Mouse (Mus musculus): ENCODE results near the gene Mrpl27.
"Not testable (repeated sequence)": the region's sequence is repeated elsewhere in the genome, so short reads cannot be mapped to it uniquely, and the experiment has no call there.

Mrpl27 gene

GRCm38 (mm10) chr11:94674984-94675383 is 21.4 kb downstream of the Mrpl27 start:
- no peak for DNase-seq (ENCODE audit: low read depth)

GRCm38 (mm10) chr11:94675446-94675845 is 21.9 kb downstream of the Mrpl27 start:
- DNase-seq (ENCODE audit: low read depth) = no peak

- DNase-seq (ENCODE audit: low read depth) = no peak
Measured at GRCm38 (mm10) chr11:94676308-94676707, 22.7 kb downstream of the Mrpl27 start.

- peak; percentile 97 for DNase-seq (ENCODE audit: low read depth)
Measured at GRCm38 (mm10) chr11:94676754-94677606, 23.4 kb downstream of the Mrpl27 start, which contains the start of gene Xylt2. Xylt2 (minus strand) TSS chr11:94677515.

- DNase-seq (ENCODE audit: low read depth) = peak; percentile 39
Measured at GRCm38 (mm10) chr11:94677607-94678145, 24.1 kb downstream of the Mrpl27 start.

GRCm38 (mm10) chr11:94680639-94681038 is 27.1 kb downstream of the Mrpl27 start:
- no peak for DNase-seq (ENCODE audit: low read depth)

GRCm38 (mm10) chr11:94681640-94682039 is 28.1 kb downstream of the Mrpl27 start:
- DNase-seq (ENCODE audit: low read depth) = no peak

- DNase-seq (ENCODE audit: low read depth) = no peak
Measured at GRCm38 (mm10) chr11:94682427-94682826, 28.9 kb downstream of the Mrpl27 start.

- DNase-seq (ENCODE audit: low read depth) = no peak
Measured at GRCm38 (mm10) chr11:94687178-94687577, 33.6 kb downstream of the Mrpl27 start.

GRCm38 (mm10) chr11:94692502-94692901 is 38.9 kb downstream of the Mrpl27 start:
- not testable (repeated sequence) for DNase-seq (ENCODE audit: low read depth)

GRCm38 (mm10) chr11:94695508-94695907 is 41.9 kb downstream of the Mrpl27 start:
- no peak for DNase-seq (ENCODE audit: low read depth)

- no peak for DNase-seq (ENCODE audit: low read depth)
Measured at GRCm38 (mm10) chr11:94697140-94697539, 43.6 kb downstream of the Mrpl27 start.

GRCm38 (mm10) chr11:94697703-94698464 is 44.3 kb downstream of the Mrpl27 start:
- no peak for DNase-seq (ENCODE audit: low read depth)

GRCm38 (mm10) chr11:94699399-94699798 is 45.8 kb downstream of the Mrpl27 start:
- DNase-seq (ENCODE audit: low read depth) = no peak

GRCm38 (mm10) chr11:94701401-94702215 is 48.0 kb downstream of the Mrpl27 start:
- DNase-seq (ENCODE audit: low read depth) = no peak

GRCm38 (mm10) chr11:94702216-94702610 is 48.6 kb downstream of the Mrpl27 start:
- no peak for DNase-seq (ENCODE audit: low read depth)

- DNase-seq (ENCODE audit: low read depth) = peak; percentile 42
Measured at GRCm38 (mm10) chr11:94704020-94704419, 50.5 kb downstream of the Mrpl27 start.

- DNase-seq (ENCODE audit: low read depth) = no peak
Measured at GRCm38 (mm10) chr11:94704472-94704871, 50.9 kb downstream of the Mrpl27 start, which contains the start of gene Gm11541. Gm11541 (minus strand) TSS chr11:94704499.

Measured in NIH3T3 (cell line).